Mouse (Mus musculus): ENCODE data around the gene Tm4sf4.

DNA sequence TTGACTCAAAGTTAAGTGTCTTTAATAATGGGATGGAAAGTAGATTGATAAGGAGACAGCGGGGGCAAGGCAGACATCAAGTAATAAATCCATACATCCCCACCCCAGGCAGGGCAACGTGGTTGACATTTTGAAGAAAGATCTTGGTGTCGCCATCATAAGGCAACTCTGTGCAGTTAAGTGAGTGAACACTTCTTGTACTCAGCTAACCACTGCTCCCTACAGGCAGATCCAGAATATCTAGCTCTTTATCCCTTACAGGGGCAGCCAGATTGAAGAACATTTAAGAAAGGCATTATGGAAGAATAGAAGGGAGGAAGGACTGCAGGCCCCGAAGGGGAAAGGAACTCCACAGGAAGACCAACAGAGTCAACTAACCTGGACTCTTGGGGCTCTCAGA, 4.4 kb downstream of the Tm4sf4 start:
- TF ChIP-seq REST (IDR thresholded peaks at IDR 0.05; ENCODE audit: insufficient read depth, insufficient read length) (no peak), POLR2A (IDR thresholded peaks at IDR 0.05; ENCODE audit: insufficient read length, low read depth) (no peak), USF1 (IDR thresholded peaks at IDR 0.05; ENCODE audit: low read depth) (no peak), E2F4 (IDR thresholded peaks at IDR 0.05; ENCODE audit: insufficient read depth) (no peak), POLR2AphosphoS2 (IDR thresholded peaks at IDR 0.05; ENCODE audit: insufficient read length, low read depth) (no peak)
